Mouse (Mus musculus): ENCODE results near the gene Ddx31. TPM values are rescaled to one million over a fixed set of nuclear protein-coding genes. Genes with fewer than 3 reads are reported as not detected.

Ddx31 gene
- total and polyA plus RNA-seq, 2 experiments from 2014 or later: 10.3 to 18.5 TPM

DNA sequence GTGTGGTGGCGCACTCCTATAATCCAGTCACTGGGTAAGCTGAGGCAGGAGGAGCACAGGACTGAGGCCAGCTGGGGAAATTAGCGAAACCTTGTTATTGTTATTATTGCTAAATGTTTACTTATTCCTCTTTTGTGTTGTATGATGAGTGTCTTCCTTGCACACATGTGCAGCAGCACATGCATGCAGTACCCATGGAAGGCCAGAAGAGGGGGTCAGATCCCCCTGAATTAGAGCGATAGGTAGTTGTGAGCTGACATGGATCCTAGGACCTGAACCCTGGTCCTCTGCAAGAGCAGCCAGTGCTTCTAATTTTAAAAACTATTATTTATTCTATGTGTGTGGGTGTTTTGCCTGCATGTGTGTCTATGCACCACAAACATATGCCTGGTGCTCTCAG lies 90.4 kb downstream of the Ddx31 start:
- no peaks in the 10 kb centered on the region; the same call in 1 of the 2 replicates for H3K4me1 ChIP-seq (ENCODE audit: insufficient read depth, low read length)
- no peak overlapping the region for H3K9ac ChIP-seq (replicated peaks; ENCODE audit: low read length, poor library complexity, severe bottlenecking)
- WGBS: 90% methylated on average over 3 of the region's 3 CpGs
- TF ChIP-seq CTCF (IDR thresholded peaks at IDR 0.05): peak; percentile 44
- H3K27ac ChIP-seq (ENCODE audit: low read depth, low read length): no peak overlapping the region
- H3K4me2 ChIP-seq (ENCODE audit: low read depth, low read length, poor library complexity, severe bottlenecking): no peak overlapping the region
- ATAC-seq (ENCODE audit: low FRiP score): no peak
- H3K36me3 ChIP-seq (ENCODE audit: insufficient read depth, low read length): no peaks in the 10 kb centered on the region
- DNase-seq (ENCODE audit: low spot score): no peak
- H3K9me3 ChIP-seq (ENCODE audit: low read length): no peaks in the 10 kb centered on the region
- no peak overlapping the region for H3K4me3 ChIP-seq (ENCODE audit: low read depth, low read length)
- H3K27me3 ChIP-seq (ENCODE audit: insufficient read depth, low read length): no peaks in the 10 kb centered on the region

DNA sequence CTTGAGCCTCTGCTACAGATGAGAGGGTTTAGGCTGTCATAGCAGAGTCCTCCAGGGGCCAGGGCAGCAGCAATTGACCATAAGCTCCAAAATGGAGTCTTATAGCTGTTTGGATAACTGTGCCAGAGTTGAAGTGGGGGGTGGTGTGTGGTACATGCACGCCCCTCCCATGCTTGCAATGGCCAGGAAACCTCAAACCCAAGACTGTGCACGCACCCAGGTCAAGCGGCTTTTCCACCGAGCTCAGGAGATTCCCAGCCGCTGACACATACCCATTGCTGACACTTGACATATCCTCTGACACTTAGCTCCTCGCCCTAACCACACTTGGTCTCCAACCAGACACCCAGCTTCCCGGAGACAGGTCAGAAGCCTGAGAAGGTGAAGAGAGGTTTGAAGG lies 98.8 kb downstream of the Ddx31 start:
- 84% methylated on average over 7 of the region's 7 CpGs for WGBS
- DNase-seq (ENCODE audit: low spot score) (no peak), ATAC-seq (ENCODE audit: low FRiP score) (no peak)
- no peaks in the 10 kb centered on the region; the same call in 1 of the 2 replicates for H3K4me1 ChIP-seq (ENCODE audit: insufficient read depth, low read length)
- H3K9me3 ChIP-seq (ENCODE audit: low read length): no peaks in the 10 kb centered on the region
- H3K36me3 ChIP-seq (ENCODE audit: insufficient read depth, low read length): no peaks in the 10 kb centered on the region
- TF ChIP-seq CTCF (IDR thresholded peaks at IDR 0.05): no peak
- 0 out of 2 replicates have a peak, but pooled peaks cover 4% of the 10 kb centered on the region for H3K27me3 ChIP-seq (ENCODE audit: insufficient read depth, low read length)
- no peak overlapping the region for H3K4me3 ChIP-seq (ENCODE audit: low read depth, low read length)
- H3K4me2 ChIP-seq (ENCODE audit: low read depth, low read length, poor library complexity, severe bottlenecking): no peak overlapping the region
- no peak overlapping the region for H3K9ac ChIP-seq (replicated peaks; ENCODE audit: low read length, poor library complexity, severe bottlenecking)
- H3K27ac ChIP-seq (ENCODE audit: low read depth, low read length): no peak overlapping the region

GRCm38 (mm10) chr2:28943666-28944516 lies 103.7 kb downstream of the Ddx31 start:
- 19% methylated on average over 30 of the region's 30 CpGs for WGBS
- no peak for DNase-seq (ENCODE audit: low spot score)
- no peak overlapping the region for H3K9ac ChIP-seq (replicated peaks; ENCODE audit: low read length, poor library complexity, severe bottlenecking)

GRCm38 (mm10) chr2:28945388-28945787 lies 105.2 kb downstream of the Ddx31 start:
- Histone ChIP-seq H3K4me1 (ENCODE audit: insufficient read depth, low read length) (no peaks in the 10 kb centered on the region), H3K4me2 (ENCODE audit: low read depth, low read length, poor library complexity, severe bottlenecking) (no peak overlapping the region), H3K4me3 (ENCODE audit: low read depth, low read length) (no peak overlapping the region), H3K27me3 (ENCODE audit: insufficient read depth, low read length) (no peaks in the 10 kb centered on the region), H3K27ac (ENCODE audit: low read depth, low read length) (no peak overlapping the region), H3K9me3 (ENCODE audit: low read length) (no peaks in the 10 kb centered on the region), H3K36me3 (ENCODE audit: insufficient read depth, low read length) (no peaks in the 10 kb centered on the region), H3K9ac (replicated peaks; ENCODE audit: low read length, poor library complexity, severe bottlenecking) (no peak overlapping the region)
- ATAC-seq (ENCODE audit: low FRiP score) (no peak), DNase-seq (ENCODE audit: low spot score) (no peak)
- WGBS: 38% methylated on average over 6 of the region's 6 CpGs
- TF ChIP-seq CTCF (IDR thresholded peaks at IDR 0.05): no peak

More at GRCm38 (mm10) chr2:28943666-28944516, 103.7 kb downstream of the Ddx31 start:
- no peak; the same call in 1 of the 2 replicates for ATAC-seq (ENCODE audit: low FRiP score)
- Histone ChIP-seq H3K36me3 (ENCODE audit: insufficient read depth, low read length) (no peaks in the 10 kb centered on the region), H3K4me1 (ENCODE audit: insufficient read depth, low read length) (no peaks in the 10 kb centered on the region), H3K4me3 (ENCODE audit: low read depth, low read length) (no peak overlapping the region), H3K27ac (ENCODE audit: low read depth, low read length) (no peak overlapping the region), H3K9me3 (ENCODE audit: low read length) (no peaks in the 10 kb centered on the region), H3K4me2 (ENCODE audit: low read depth, low read length, poor library complexity, severe bottlenecking) (peak overlapping the region; percentile 7; the same call in 1 of the 2 replicates), H3K27me3 (ENCODE audit: insufficient read depth, low read length) (0 out of 2 replicates have a peak, but pooled peaks cover 4% of the 10 kb centered on the region)
- TF ChIP-seq CTCF (IDR thresholded peaks at IDR 0.05): no peak

GRCm38 (mm10) chr2:28946312-28946711 lies 106.1 kb downstream of the Ddx31 start:
- Histone ChIP-seq H3K9ac (replicated peaks; ENCODE audit: low read length, poor library complexity, severe bottlenecking) (no peak overlapping the region), H3K4me1 (ENCODE audit: insufficient read depth, low read length) (no peaks in the 10 kb centered on the region), H3K27ac (ENCODE audit: low read depth, low read length) (no peak overlapping the region), H3K4me3 (ENCODE audit: low read depth, low read length) (no peak overlapping the region), H3K9me3 (ENCODE audit: low read length) (no peaks in the 10 kb centered on the region), H3K4me2 (ENCODE audit: low read depth, low read length, poor library complexity, severe bottlenecking) (no peak overlapping the region), H3K36me3 (ENCODE audit: insufficient read depth, low read length) (no peaks in the 10 kb centered on the region), H3K27me3 (ENCODE audit: insufficient read depth, low read length) (no peaks in the 10 kb centered on the region)
- no peak for DNase-seq (ENCODE audit: low spot score)
- ATAC-seq (ENCODE audit: low FRiP score): no peak
- 72% methylated on average over 3 of the region's 3 CpGs for WGBS
- TF ChIP-seq CTCF (IDR thresholded peaks at IDR 0.05): no peak

DNA sequence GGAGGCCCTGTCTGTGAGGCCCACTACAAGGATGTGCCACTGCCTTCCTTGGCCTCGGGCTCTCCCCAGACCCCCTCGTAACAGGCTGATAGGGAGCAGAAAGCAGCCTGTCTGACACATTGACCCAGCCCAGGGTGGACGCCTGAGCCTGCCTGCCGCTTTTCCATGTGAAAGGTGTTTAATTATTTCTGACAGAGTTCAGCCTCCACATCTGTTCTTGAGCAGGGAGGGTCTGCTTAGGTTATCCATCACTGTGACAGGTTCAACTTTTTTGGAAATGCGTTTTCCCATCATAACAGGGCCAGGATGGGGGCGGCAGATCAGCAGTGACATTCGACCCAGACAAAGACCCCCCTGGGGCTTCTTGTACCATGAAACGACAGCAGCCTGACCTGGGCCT lies 112.8 kb downstream of the Ddx31 start:
- Histone ChIP-seq H3K27me3 (ENCODE audit: insufficient read depth, low read length) (no peaks in the 10 kb centered on the region), H3K9ac (replicated peaks; ENCODE audit: low read length, poor library complexity, severe bottlenecking) (no peak overlapping the region), H3K4me3 (ENCODE audit: low read depth, low read length) (no peak overlapping the region), H3K36me3 (ENCODE audit: insufficient read depth, low read length) (no peaks in the 10 kb centered on the region), H3K27ac (ENCODE audit: low read depth, low read length) (no peak overlapping the region), H3K4me2 (ENCODE audit: low read depth, low read length, poor library complexity, severe bottlenecking) (no peak overlapping the region), H3K9me3 (ENCODE audit: low read length) (no peaks in the 10 kb centered on the region), H3K4me1 (ENCODE audit: insufficient read depth, low read length) (peaks cover 4% of the 10 kb centered on the region; the same call in 1 of the 2 replicates)
- ATAC-seq (ENCODE audit: low FRiP score): no peak
- no peak for TF ChIP-seq CTCF (IDR thresholded peaks at IDR 0.05)
- 45% methylated on average over 8 of the region's 8 CpGs for WGBS
- DNase-seq (ENCODE audit: low spot score): no peak
